Mouse (Mus musculus) kidney, adult 2 months (tissue): ENCODE measurements around the gene H2-Oa.

Experiments
- CTCF ChIP-seq: fragments of 200-500 bp; conservative IDR thresholded peaks from 2 replicates; pipeline ENCODE4 v1.5.1; 2011; ENCODE audit warnings: low read depth, mild to moderate bottlenecking, control low read depth, low read length, moderate library complexity, mixed read lengths; ENCODE audit not compliant: insufficient read depth, insufficient read length
- POLR2A ChIP-seq: fragments of 200-500 bp; IDR thresholded peaks from one replicate; pipeline ENCODE4 v1.6.1; 2011; ENCODE audit warnings: low read depth, low read length, control low read depth

- TF ChIP-seq POLR2A = no peak
- no peak for TF ChIP-seq CTCF
These were observed 1.2 kb downstream of the H2-Oa start for GRCm38 (mm10) chr17:34093199-34093874.
